Mouse (Mus musculus): ENCODE measurements around the gene Gm12216. TPM values are rescaled to one million over a fixed set of nuclear protein-coding genes. Genes with fewer than 3 reads are reported as not detected.
"Not testable (repeated sequence)": the region's sequence is repeated elsewhere in the genome, so short reads cannot be mapped to it uniquely, and the experiment has no call there.

The Gm12216 gene
- polyA plus RNA-seq, 1 experiment from 2014 or later: 1.5 TPM

GRCm38 (mm10) chr11:53761284-53761683 lies 97.8 kb downstream of the Gm12216 start:
- Histone ChIP-seq H3K27me3 (ENCODE audit: insufficient read depth, low read length) (no peaks in the 10 kb centered on the region), H3K36me3 (replicated peaks; ENCODE audit: insufficient read depth, low read length) (no peaks in the 10 kb centered on the region), H3K9me3 (ENCODE audit: low read length) (no peaks in the 10 kb centered on the region), H3K4me1 (ENCODE audit: insufficient read depth) (peaks cover 38% of the 10 kb centered on the region), H3K4me3 (ENCODE audit: low read depth, low read length) (no peak overlapping the region), H3K9ac (replicated peaks) (no peak overlapping the region), H3K4me2 (ENCODE audit: low read depth, low read length) (no peak overlapping the region), H3K27ac (ENCODE audit: low read depth) (no peak overlapping the region)
- DNase-seq (no peak), ATAC-seq (no peak)
- TF ChIP-seq EP300 (IDR thresholded peaks at IDR 0.05; ENCODE audit: low read depth) (no peak), CTCF (IDR thresholded peaks at IDR 0.05; ENCODE audit: low read depth) (no peak)
- WGBS (ENCODE audit: insufficient replicate concordance): 72% methylated on average over 5 of the region's 5 CpGs

- TF ChIP-seq EP300 (IDR thresholded peaks at IDR 0.05; ENCODE audit: low read depth): no peak
- no peak for TF ChIP-seq CTCF (IDR thresholded peaks at IDR 0.05; ENCODE audit: low read depth)
- Histone ChIP-seq H3K9ac (replicated peaks) (no peak overlapping the region), H3K27me3 (ENCODE audit: insufficient read depth, low read length) (no peaks in the 10 kb centered on the region), H3K9me3 (ENCODE audit: low read length) (no peaks in the 10 kb centered on the region), H3K4me2 (ENCODE audit: low read depth, low read length) (no peak overlapping the region), H3K36me3 (replicated peaks; ENCODE audit: insufficient read depth, low read length) (no peaks in the 10 kb centered on the region), H3K27ac (ENCODE audit: low read depth) (no peak overlapping the region), H3K4me1 (ENCODE audit: insufficient read depth) (peaks cover 37% of the 10 kb centered on the region), H3K4me3 (ENCODE audit: low read depth, low read length) (no peak overlapping the region)
- DNase-seq: no peak
- 66% methylated on average over 22 of the region's 22 CpGs for WGBS (ENCODE audit: insufficient replicate concordance)
- no peak for ATAC-seq
Observed at GRCm38 (mm10) chr11:53759545-53760406, 99.3 kb downstream of the Gm12216 start.

- no peak overlapping the region for H3K4me3 ChIP-seq (ENCODE audit: low read depth, low read length)
- H3K9ac ChIP-seq (replicated peaks): no peak overlapping the region
- no peaks in the 10 kb centered on the region for H3K36me3 ChIP-seq (replicated peaks; ENCODE audit: insufficient read depth, low read length)
- H3K9me3 ChIP-seq (ENCODE audit: low read length): no peaks in the 10 kb centered on the region
- no peak overlapping the region for H3K27ac ChIP-seq (ENCODE audit: low read depth)
- DNase-seq (no peak), ATAC-seq (no peak)
- TF ChIP-seq EP300 (IDR thresholded peaks at IDR 0.05; ENCODE audit: low read depth) (no peak), CTCF (IDR thresholded peaks at IDR 0.05; ENCODE audit: low read depth) (peak; percentile 63)
- H3K4me1 ChIP-seq (ENCODE audit: insufficient read depth): peaks cover 28% of the 10 kb centered on the region
- no peak overlapping the region for H3K4me2 ChIP-seq (ENCODE audit: low read depth, low read length)
- no peaks in the 10 kb centered on the region for H3K27me3 ChIP-seq (ENCODE audit: insufficient read depth, low read length)
- WGBS (ENCODE audit: insufficient replicate concordance): 48% methylated on average over 6 of the region's 6 CpGs
Observed at GRCm38 (mm10) chr11:53758791-53759351, 100.2 kb downstream of the Gm12216 start.

GRCm38 (mm10) chr11:53758033-53758432 lies 101.0 kb downstream of the Gm12216 start:
- DNase-seq; H3K4me3 ChIP-seq (ENCODE audit: low read depth, low read length); H3K9me3 ChIP-seq (ENCODE audit: low read length); H3K27ac ChIP-seq (ENCODE audit: low read depth); ATAC-seq; H3K4me2 ChIP-seq (ENCODE audit: low read depth, low read length); H3K27me3 ChIP-seq (ENCODE audit: insufficient read depth, low read length); H3K9ac ChIP-seq (replicated peaks); H3K36me3 ChIP-seq (replicated peaks; ENCODE audit: insufficient read depth, low read length): not testable (repeated sequence)
- WGBS (ENCODE audit: insufficient replicate concordance): 68% methylated on average over 7 of the region's 9 CpGs
- peak; percentile 67 for TF ChIP-seq CTCF (IDR thresholded peaks at IDR 0.05; ENCODE audit: low read depth)
- peaks cover 21% of the 10 kb centered on the region for H3K4me1 ChIP-seq (ENCODE audit: insufficient read depth)

GRCm38 (mm10) chr11:53757612-53758011 lies 101.4 kb downstream of the Gm12216 start:
- H3K4me1 ChIP-seq (ENCODE audit: insufficient read depth): peaks cover 19% of the 10 kb centered on the region
- no peak overlapping the region for H3K4me2 ChIP-seq (ENCODE audit: low read depth, low read length)
- ATAC-seq: peak; percentile 14; the same call in 1 of the 2 replicates
- WGBS (ENCODE audit: insufficient replicate concordance): 58% methylated on average over 4 of the region's 4 CpGs
- no peak overlapping the region for H3K4me3 ChIP-seq (ENCODE audit: low read depth, low read length)
- no peaks in the 10 kb centered on the region for H3K36me3 ChIP-seq (replicated peaks; ENCODE audit: insufficient read depth, low read length)
- no peak overlapping the region for H3K9ac ChIP-seq (replicated peaks)
- TF ChIP-seq EP300 (IDR thresholded peaks at IDR 0.05; ENCODE audit: low read depth) (no peak), CTCF (IDR thresholded peaks at IDR 0.05; ENCODE audit: low read depth) (no peak)
- H3K27ac ChIP-seq (ENCODE audit: low read depth): no peak overlapping the region
- no peak for DNase-seq
- H3K9me3 ChIP-seq (ENCODE audit: low read length): no peaks in the 10 kb centered on the region
- H3K27me3 ChIP-seq (ENCODE audit: insufficient read depth, low read length): no peaks in the 10 kb centered on the region

GRCm38 (mm10) chr11:53755011-53755595 lies 104.0 kb downstream of the Gm12216 start:
- ATAC-seq (no peak), DNase-seq (no peak)
- Histone ChIP-seq H3K4me1 (ENCODE audit: insufficient read depth) (peaks cover 7% of the 10 kb centered on the region; the same call in 1 of the 2 replicates), H3K9ac (replicated peaks) (no peak overlapping the region), H3K9me3 (ENCODE audit: low read length) (no peaks in the 10 kb centered on the region), H3K27me3 (ENCODE audit: insufficient read depth, low read length) (no peaks in the 10 kb centered on the region), H3K36me3 (replicated peaks; ENCODE audit: insufficient read depth, low read length) (no peaks in the 10 kb centered on the region), H3K4me3 (ENCODE audit: low read depth, low read length) (no peak overlapping the region), H3K4me2 (ENCODE audit: low read depth, low read length) (no peak overlapping the region), H3K27ac (ENCODE audit: low read depth) (no peak overlapping the region)
- TF ChIP-seq EP300 (IDR thresholded peaks at IDR 0.05; ENCODE audit: low read depth) (no peak), CTCF (IDR thresholded peaks at IDR 0.05; ENCODE audit: low read depth) (no peak)
- 78% methylated on average over 12 of the region's 12 CpGs for WGBS (ENCODE audit: insufficient replicate concordance)
